Mouse (Mus musculus) ovary, adult 18-20 months (tissue): ENCODE data around the gene Doc2g.
"Not testable (repeated sequence)": the region's sequence is repeated elsewhere in the genome, so short reads cannot be mapped to it uniquely, and the experiment has no call there.

Experiments
- DNase-seq: peaks from one replicate; pipeline ENCODE4 v3.0.0; 2022; ENCODE audit warnings: low spot score, mixed read lengths

Doc2g gene

GRCm38 (mm10) chr19:4017921-4018587 lies 14.9 kb downstream of the Doc2g start:
- no peak for DNase-seq

- peak; percentile 81 for DNase-seq
Observed at GRCm38 (mm10) chr19:4018743-4019583, 15.8 kb downstream of the Doc2g start.

GRCm38 (mm10) chr19:4023185-4023584 lies 20.1 kb downstream of the Doc2g start:
- DNase-seq = no peak

GRCm38 (mm10) chr19:4027576-4027975 lies 24.5 kb downstream of the Doc2g start:
- DNase-seq = no peak

- DNase-seq = no peak
Observed at GRCm38 (mm10) chr19:4032668-4033067, 29.6 kb downstream of the Doc2g start.

- DNase-seq = no peak
Observed at GRCm38 (mm10) chr19:4033298-4033697, 30.2 kb downstream of the Doc2g start.

GRCm38 (mm10) chr19:4033742-4034141 lies 30.6 kb downstream of the Doc2g start:
- no peak for DNase-seq

GRCm38 (mm10) chr19:4036327-4037045 lies 33.4 kb downstream of the Doc2g start:
- no peak for DNase-seq

GRCm38 (mm10) chr19:4037154-4037787 lies 34.2 kb downstream of the Doc2g start:
- DNase-seq = not testable (repeated sequence)

- DNase-seq = peak; percentile 85
Observed at GRCm38 (mm10) chr19:4037788-4038232, 34.7 kb downstream of the Doc2g start, which contains the start of gene Gstp1. Gstp1 (minus strand) TSS chr19:4037985.

- DNase-seq = not testable (repeated sequence)
Observed at GRCm38 (mm10) chr19:4040941-4041340, 37.8 kb downstream of the Doc2g start.

GRCm38 (mm10) chr19:4041500-4041899 lies 38.4 kb downstream of the Doc2g start:
- DNase-seq = not testable (repeated sequence)

- DNase-seq = no peak
Observed at GRCm38 (mm10) chr19:4042124-4042523, 39.0 kb downstream of the Doc2g start.

GRCm38 (mm10) chr19:4044109-4044508 lies 41.0 kb downstream of the Doc2g start:
- DNase-seq = not testable (repeated sequence)

GRCm38 (mm10) chr19:4045966-4046865 lies 43.1 kb downstream of the Doc2g start, which contains the start of gene Gstp2:
Gstp2 (minus strand) TSS chr19:4046023.
- peak; percentile 69 for DNase-seq

GRCm38 (mm10) chr19:4046866-4047254 lies 43.7 kb downstream of the Doc2g start:
- DNase-seq = no peak

- DNase-seq = peak; percentile 51
Observed at GRCm38 (mm10) chr19:4047859-4048258, 44.7 kb downstream of the Doc2g start.

- DNase-seq = not testable (repeated sequence)
Observed at GRCm38 (mm10) chr19:4049069-4049468, 46.0 kb downstream of the Doc2g start.

- DNase-seq = no peak
Observed at GRCm38 (mm10) chr19:4051016-4051415, 47.9 kb downstream of the Doc2g start.

- no peak for DNase-seq
Observed at GRCm38 (mm10) chr19:4051741-4052515, 48.8 kb downstream of the Doc2g start.
